Mouse (Mus musculus) R1 (cell line): ENCODE results near the gene Pex6.

Source experiments
- DNase-seq: peaks from one replicate; pipeline ENCODE4 v3.0.0-alpha.2; 2018; ENCODE audit warnings: low read depth, low spot score

Gene Pex6

DNA sequence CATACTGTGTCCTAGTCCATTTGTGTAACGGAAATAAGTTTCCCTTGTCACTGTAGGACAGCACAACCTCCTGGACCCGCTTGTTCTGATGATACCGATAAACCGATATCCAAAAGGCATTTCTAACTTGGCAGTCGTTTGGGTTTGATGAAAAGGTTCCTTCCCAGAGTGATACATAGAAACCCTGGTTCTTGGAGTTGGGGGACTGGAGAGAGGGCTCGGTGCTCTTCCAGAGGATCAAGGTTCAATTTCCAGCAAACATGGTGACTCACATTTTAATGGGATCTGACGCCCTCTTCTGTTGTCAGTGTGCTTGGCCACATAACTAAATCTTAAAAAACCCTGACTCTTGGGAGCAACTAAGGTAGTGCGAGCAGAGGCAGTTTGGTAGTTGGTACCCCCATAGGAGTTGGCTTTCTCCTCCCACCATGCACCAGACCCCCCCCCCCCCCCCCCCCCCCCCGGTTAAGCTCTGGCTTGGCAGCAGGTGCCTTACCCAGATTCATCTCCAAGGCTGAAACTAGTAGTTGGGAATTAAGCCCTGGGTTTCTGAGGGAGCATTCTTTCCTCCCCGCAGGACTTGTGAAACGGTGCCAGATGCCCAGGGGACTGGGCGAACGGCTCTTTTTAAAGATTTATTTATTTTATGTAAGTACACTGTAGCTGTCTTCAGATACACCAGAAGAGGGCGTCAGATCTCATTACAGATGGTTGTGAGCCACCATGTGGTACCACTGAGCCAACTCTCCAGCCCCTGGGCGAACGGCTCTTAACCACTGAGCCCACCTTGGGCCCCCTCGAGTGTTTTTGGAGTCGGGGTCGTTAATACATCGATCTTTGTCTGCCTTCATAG lies 62.2 kb downstream of the Pex6 start:
- DNase-seq: peak; percentile 61

DNA sequence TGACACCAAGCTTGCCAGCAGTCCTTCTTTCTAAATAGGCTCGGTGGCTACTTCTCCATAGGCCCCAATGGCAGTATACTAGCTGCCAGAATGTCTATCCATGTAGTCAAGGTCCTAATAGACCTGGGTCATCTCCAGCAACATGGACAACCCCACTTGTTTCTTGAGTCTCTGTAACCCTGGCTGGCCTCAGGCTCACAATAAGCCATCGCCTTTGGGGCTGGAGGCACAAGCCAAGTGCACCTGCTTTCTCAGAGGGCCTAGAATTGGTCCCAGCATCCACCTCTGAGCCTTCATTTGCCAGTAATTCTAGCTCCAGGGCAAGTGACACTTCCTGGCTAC lies 62.8 kb downstream of the Pex6 start:
- DNase-seq: no peak

DNA sequence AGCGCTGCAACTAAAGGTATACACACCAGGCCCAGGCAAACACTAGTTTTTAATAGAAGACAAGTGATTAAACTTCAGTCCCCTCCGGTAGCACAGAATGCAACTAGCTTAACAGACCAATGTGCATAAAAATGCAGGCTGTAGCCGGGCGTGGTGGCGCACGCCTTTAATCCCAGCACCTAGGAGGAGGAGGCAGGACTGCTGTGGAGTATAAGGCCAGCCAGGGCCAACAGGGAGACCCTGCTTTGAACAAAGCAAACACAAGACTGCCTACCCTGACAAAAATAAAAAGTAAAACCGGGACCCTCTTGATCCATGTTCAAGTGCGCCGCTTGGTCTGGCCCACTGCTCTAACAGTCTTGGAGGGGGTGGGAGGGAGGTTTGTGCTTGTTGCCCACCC lies 63.8 kb downstream of the Pex6 start:
- no peak for DNase-seq
